Mouse (Mus musculus): ENCODE measurements around the gene Cnrip1. TPM values are rescaled to one million over a fixed set of nuclear protein-coding genes. Genes with fewer than 3 reads are reported as not detected.
"Not testable (repeated sequence)": the region's sequence is repeated elsewhere in the genome, so short reads cannot be mapped to it uniquely, and the experiment has no call there.

Gene Cnrip1
- 63.7 and 75.7 TPM in 2 replicates for polyA plus RNA-seq (2015; fragmentation: Nextera tagmentation; extraction: Ambion mirVana)

DNA sequence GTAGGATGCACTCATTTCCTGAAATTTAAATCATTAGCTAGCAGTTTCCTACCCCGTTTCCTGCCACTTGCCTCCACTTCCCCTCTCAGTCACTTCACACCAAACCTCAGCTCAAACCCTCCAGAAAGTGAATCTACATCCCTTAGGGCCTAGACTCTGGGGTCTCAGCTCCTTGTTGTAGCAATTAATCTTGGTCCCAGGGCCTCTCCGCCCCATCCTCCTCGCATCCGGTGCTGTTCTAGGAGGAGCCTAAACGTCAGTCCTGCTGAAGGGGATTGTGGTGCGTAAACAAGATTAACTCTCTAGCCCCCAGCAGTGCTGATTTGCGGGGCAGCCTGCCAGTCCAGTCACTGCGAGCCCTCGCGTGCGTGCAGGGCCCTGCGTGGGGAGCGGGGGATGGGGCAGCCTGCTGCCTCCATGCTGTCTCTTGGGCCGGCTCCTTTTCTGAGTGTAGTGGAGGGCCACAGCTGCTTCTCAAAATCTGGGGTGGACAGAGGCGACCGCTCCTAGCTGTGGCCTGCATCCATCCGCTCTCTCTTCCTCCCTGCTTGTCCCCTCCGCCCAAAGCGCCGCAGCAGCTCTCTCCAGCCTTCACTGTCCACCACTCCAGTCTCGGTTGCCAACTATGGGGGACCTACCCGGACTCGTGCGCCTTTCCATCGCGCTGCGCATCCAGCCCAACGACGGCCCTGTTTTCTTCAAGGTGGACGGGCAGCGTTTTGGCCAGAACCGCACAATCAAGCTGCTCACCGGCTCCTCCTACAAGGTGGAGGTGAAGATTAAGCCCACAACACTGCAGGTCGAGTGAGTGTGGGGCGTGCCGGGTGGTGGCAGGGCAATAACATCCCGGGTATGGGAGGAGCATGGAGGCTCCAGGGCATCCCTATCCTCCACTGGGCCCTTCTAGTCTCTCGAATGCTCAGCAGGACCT lies at the start of gene Cnrip1, which contains the start of gene Plek:
TSS of gene Cnrip1 (plus strand) at position 42 of the 931 bp plus-strand sequence.
TSS of gene Plek (minus strand) at position 837 of the 931 bp plus-strand sequence.
- Histone ChIP-seq H3K27ac (peak within 1 kb of the TSS; percentile 77), H3K4me1 (peaks cover 17% of the 10 kb centered on the region), H3K9me3 (replicated peaks) (no peaks in the 10 kb centered on the region), H3K4me3 (peak within 1 kb of the TSS; percentile 74), H3K4me2 (peak within 1 kb of the TSS; percentile 74), H3K27me3 (no peaks in the 10 kb centered on the region), H3K36me3 (ENCODE audit: poor library complexity, severe bottlenecking) (no peaks in the 10 kb centered on the region), H3K9ac (peak within 1 kb of the TSS; percentile 87)
- ATAC-seq: peak; percentile 99
- 1% methylated on average over 38 of the region's 38 CpGs for WGBS

DNA sequence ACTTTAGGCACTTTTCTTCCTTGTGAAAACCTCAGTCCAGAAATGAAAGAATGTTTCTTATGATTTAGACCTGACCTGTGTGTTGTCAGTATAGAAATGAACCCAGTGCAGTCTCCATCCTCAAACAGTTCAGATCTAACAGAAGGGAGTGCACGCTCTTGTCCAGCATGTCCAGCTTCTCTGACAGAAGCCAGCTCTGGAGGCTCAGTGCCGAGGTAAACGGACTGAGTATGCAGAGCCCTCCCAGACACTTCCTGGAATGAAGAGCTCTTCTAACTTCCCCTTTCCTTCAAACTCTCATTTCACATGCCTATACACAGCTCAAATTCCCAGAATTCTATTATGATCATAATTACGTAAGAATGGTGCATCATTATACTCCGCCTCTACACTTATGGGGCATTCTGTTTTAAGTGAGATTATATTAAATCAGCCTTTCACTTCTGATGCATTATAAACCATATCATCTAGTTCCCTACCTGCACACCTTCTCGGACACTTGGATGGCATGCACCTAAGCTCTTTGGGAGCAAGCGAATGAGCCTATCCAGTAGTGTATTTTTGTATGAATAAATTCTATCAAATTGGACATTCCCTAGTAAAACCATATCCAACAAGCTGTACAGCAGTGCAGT lies 48.5 kb upstream of the Cnrip1 start:
- H3K27me3 ChIP-seq: no peaks in the 10 kb centered on the region
- H3K36me3 ChIP-seq (ENCODE audit: poor library complexity, severe bottlenecking): no peaks in the 10 kb centered on the region
- no peak overlapping the region for H3K9ac ChIP-seq
- H3K9me3 ChIP-seq (replicated peaks): no peaks in the 10 kb centered on the region
- 92% methylated on average over 7 of the region's 7 CpGs for WGBS
- no peak overlapping the region for H3K4me2 ChIP-seq
- no peak overlapping the region for H3K27ac ChIP-seq
- ATAC-seq: no peak
- H3K4me1 ChIP-seq: no peaks in the 10 kb centered on the region
- no peak overlapping the region for H3K4me3 ChIP-seq

DNA sequence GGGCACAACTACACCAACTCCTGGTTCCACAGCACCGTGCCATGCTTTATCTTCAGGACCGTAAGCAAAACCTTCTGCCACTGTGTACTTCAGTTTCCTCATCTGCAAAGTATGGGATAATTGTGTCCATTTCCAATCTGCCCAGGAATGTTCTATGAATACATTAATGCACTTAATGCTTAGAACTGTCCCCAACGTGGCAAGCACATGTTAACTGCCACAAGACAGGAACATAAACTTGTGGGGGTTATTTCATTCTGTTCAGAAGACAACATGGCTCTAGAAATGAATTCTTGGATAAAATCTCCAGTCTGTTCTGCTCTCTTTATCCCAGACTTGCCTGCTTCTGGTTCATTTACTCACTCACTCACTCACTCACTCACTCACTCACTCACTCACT lies 47.6 kb upstream of the Cnrip1 start:
- H3K27me3 ChIP-seq: no peaks in the 10 kb centered on the region
- WGBS: 78% methylated on average over 3 of the region's 3 CpGs
- ATAC-seq: no peak
- no peaks in the 10 kb centered on the region for H3K4me1 ChIP-seq
- no peak overlapping the region for H3K9ac ChIP-seq
- no peaks in the 10 kb centered on the region for H3K9me3 ChIP-seq (replicated peaks)
- H3K4me3 ChIP-seq: no peak overlapping the region
- H3K27ac ChIP-seq: no peak overlapping the region
- H3K36me3 ChIP-seq (ENCODE audit: poor library complexity, severe bottlenecking): no peaks in the 10 kb centered on the region
- no peak overlapping the region for H3K4me2 ChIP-seq

DNA sequence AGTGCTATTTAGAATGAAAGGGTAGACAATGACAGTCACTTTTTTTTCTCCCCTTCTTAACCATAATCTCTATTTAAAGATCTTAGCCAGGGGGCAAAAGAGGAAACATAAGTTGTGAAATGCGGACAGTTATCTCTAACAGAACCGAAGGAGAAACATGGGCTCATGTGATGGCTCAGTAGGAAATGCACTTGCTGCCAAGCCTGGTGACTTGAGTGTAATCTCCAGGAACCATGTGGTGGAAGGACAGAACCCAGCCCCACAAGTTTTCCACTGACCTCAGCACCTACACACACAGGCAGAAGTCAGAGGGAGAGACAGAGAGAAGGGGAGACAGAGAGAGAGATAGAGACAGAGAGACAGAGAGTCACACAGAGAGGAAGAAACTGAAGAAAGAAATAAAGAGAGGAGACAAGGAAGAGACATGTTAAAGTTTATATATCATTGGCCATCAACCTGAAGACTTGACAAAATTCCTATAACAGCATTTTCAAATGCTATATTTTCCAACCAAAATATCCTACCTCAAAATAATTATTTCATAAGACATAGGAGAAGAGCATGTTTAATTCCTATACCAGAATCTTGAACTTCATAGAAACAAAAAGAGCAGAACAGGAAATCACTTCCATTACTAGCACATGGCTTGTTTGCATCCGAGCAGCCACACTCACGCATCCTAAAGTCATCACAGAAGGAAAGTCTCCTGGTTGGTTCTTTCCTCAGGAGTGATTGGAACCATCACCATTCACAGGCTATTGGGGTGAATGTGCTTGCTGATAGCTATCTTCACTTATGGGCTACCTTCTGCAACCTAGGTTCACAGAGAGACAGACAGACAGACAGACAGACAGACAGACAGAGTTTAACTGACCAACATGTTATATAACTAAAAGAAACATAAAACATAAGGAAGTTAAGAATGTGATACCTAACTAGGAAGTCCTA lies 46.2 kb upstream of the Cnrip1 start:
- H3K27ac ChIP-seq: no peak overlapping the region
- WGBS: 91% methylated on average over 4 of the region's 4 CpGs
- no peak overlapping the region for H3K9ac ChIP-seq
- H3K4me3 ChIP-seq: no peak overlapping the region
- no peaks in the 10 kb centered on the region for H3K4me1 ChIP-seq
- H3K4me2 ChIP-seq: no peak overlapping the region
- H3K36me3 ChIP-seq (ENCODE audit: poor library complexity, severe bottlenecking): no peaks in the 10 kb centered on the region
- no peaks in the 10 kb centered on the region for H3K27me3 ChIP-seq
- no peaks in the 10 kb centered on the region for H3K9me3 ChIP-seq (replicated peaks)
- no peak for ATAC-seq

DNA sequence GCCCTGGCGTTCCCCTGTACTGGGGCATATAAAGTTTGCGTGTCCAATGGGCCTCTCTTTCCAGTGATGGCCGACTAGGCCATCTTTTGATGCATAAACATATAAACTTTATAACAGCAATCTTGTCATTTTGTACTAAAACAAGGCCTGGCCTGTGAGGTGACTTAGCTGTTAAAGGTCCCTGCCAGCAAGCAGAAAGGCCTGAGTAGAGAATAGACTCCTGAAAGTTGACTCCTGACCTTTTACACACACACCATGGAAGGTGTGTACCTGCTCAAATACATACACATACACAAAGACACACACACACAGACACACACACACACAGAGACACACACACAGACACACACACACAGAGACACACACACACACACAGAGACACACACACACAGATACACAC lies 44.9 kb upstream of the Cnrip1 start:
- not testable (repeated sequence) for H3K9me3 ChIP-seq (replicated peaks); H3K4me3 ChIP-seq; ATAC-seq; H3K27me3 ChIP-seq; H3K9ac ChIP-seq; H3K4me2 ChIP-seq; H3K27ac ChIP-seq; H3K4me1 ChIP-seq; H3K36me3 ChIP-seq (ENCODE audit: poor library complexity, severe bottlenecking)
- 88% methylated on average over 3 of the region's 3 CpGs for WGBS

DNA sequence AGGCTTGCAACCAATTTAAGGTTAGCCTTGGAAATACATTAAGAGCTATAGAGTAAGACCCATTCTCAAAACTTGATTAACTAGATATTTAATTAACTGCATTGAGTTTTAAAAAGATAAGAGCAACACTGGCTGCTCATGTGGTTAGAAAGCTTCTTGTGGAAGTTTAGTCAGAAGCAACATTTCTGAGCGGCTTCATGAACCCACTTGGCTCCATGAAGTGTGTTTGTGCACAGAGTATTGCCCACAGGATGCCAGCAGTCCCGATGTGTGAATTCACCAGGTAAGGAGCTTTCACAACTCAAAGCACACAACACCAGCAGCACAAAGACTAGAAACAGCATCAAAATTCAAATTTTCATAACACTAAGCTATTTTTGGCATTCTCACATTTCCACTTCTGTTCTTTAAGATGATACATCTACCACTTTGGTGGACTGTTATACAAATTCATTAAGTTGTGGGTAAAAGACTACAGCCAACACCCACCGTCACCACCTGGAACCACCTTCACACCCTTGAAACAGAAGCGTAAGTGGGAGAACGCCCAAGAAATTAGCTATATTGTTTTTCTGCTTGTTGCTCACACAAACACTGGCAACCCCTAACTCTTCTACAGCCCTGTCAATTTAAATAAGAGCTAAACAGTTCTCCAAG lies 43.7 kb upstream of the Cnrip1 start:
- no peak overlapping the region for H3K4me2 ChIP-seq
- H3K36me3 ChIP-seq (ENCODE audit: poor library complexity, severe bottlenecking): no peaks in the 10 kb centered on the region
- no peaks in the 10 kb centered on the region for H3K27me3 ChIP-seq
- no peaks in the 10 kb centered on the region for H3K4me1 ChIP-seq
- no peak overlapping the region for H3K27ac ChIP-seq
- 90% methylated on average over 5 of the region's 5 CpGs for WGBS
- H3K9me3 ChIP-seq (replicated peaks): no peaks in the 10 kb centered on the region
- no peak for ATAC-seq
- no peak overlapping the region for H3K9ac ChIP-seq
- no peak overlapping the region for H3K4me3 ChIP-seq

DNA sequence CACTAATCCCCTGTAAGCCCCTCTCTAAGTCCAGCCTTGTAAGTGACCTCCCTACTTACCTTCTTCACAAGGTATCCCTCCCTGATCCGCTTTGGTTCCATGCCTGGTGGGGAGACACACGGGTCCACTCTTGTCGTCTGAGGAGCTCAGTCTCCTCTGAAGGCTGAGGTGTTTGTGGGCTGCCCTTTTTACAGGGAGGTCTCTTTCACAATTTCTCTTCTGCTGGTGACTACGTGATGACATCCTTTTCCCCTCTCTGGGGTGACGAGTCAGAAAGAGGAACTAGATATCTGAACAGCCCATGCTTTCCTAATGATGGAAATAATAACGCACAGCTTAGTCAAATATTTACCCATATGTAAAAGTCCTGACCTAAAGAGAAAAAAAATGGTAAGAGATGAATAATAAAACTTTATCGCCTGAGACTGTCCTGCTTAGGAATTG lies 42.9 kb upstream of the Cnrip1 start:
- ATAC-seq: no peak
- H3K9me3 ChIP-seq (replicated peaks): no peaks in the 10 kb centered on the region
- H3K4me3 ChIP-seq: no peak overlapping the region
- H3K4me1 ChIP-seq: no peaks in the 10 kb centered on the region
- no peak overlapping the region for H3K9ac ChIP-seq
- H3K27me3 ChIP-seq: no peaks in the 10 kb centered on the region
- no peak overlapping the region for H3K4me2 ChIP-seq
- H3K36me3 ChIP-seq (ENCODE audit: poor library complexity, severe bottlenecking): no peaks in the 10 kb centered on the region
- 79% methylated on average over 7 of the region's 7 CpGs for WGBS
- H3K27ac ChIP-seq: no peak overlapping the region

DNA sequence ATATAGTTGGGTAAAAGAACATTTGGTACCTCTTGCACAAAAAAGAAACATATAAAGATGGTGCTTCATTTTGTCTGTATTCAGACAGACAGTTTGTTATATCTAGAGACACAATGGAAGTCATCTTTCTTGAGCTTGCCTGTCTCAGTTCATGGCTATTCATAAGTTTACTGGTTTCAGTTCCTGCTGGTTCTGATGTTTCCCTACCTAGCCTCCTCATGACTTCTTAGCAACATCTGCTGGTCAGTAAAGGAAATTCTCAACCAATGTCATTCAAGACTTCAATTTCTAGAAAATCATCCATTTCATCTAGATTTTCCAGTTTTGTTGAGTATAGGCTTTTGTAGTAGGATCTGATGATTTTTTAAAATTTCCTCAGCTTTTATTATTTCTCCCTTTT lies 38.4 kb upstream of the Cnrip1 start:
- peaks cover 3% of the 10 kb centered on the region; the same call in 1 of the 2 replicates for H3K9me3 ChIP-seq (replicated peaks)
- H3K27ac ChIP-seq: no peak overlapping the region
- no peaks in the 10 kb centered on the region for H3K36me3 ChIP-seq (ENCODE audit: poor library complexity, severe bottlenecking)
- no peaks in the 10 kb centered on the region for H3K4me1 ChIP-seq
- H3K4me2 ChIP-seq: no peak overlapping the region
- no peaks in the 10 kb centered on the region for H3K27me3 ChIP-seq
- no peak for ATAC-seq
- H3K4me3 ChIP-seq: no peak overlapping the region
- no peak overlapping the region for H3K9ac ChIP-seq

DNA sequence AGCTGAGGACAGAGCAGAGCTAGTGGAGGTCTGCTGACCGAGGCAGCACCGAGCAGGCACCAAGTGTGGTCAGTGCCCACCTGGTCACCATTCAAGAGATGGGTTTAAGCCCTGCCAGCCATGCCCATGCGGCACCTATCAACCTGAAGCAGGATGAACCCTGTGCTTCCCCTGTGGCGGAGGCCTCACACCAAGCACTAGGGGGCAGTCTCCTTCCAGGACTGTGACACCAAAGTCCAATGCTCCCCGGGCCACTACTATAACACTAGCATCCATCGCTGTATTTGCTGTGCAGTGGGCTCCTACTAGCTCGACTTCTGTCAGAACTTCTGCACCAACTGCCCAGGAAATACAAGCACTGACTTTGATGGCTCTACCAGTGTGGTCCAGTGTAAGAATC lies 32.1 kb upstream of the Cnrip1 start:
- Histone ChIP-seq H3K27ac (no peak overlapping the region), H3K4me2 (no peak overlapping the region), H3K36me3 (ENCODE audit: poor library complexity, severe bottlenecking) (no peaks in the 10 kb centered on the region), H3K4me1 (no peaks in the 10 kb centered on the region), H3K27me3 (no peaks in the 10 kb centered on the region), H3K9ac (no peak overlapping the region), H3K9me3 (replicated peaks) (peaks cover 8% of the 10 kb centered on the region), H3K4me3 (no peak overlapping the region)
- WGBS: 95% methylated on average over 7 of the region's 7 CpGs
- no peak for ATAC-seq

DNA sequence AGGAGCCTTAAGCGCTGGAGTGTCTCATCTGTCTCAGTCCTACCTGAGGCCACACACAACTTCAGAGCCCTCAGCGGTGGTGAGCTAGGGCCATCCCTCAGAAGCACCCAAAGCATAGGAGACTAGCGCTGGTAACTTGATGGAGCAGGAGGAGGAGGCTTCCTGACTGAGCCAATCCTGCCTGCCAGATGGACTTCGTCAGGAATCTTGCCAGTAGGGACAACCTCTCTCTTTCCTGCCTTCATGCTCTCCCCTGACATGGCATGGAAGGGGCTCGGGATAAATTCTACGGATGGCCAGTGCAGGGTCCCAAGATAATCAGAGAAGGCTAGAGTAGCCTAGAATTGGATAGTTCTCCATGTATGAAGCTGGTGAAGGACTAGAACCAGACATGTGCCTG lies 28.2 kb upstream of the Cnrip1 start:
- Histone ChIP-seq H3K4me1 (no peaks in the 10 kb centered on the region), H3K27ac (no peak overlapping the region), H3K27me3 (no peaks in the 10 kb centered on the region), H3K9me3 (replicated peaks) (peaks cover 3% of the 10 kb centered on the region), H3K4me3 (no peak overlapping the region), H3K36me3 (ENCODE audit: poor library complexity, severe bottlenecking) (no peaks in the 10 kb centered on the region), H3K9ac (no peak overlapping the region), H3K4me2 (no peak overlapping the region)
- 88% methylated on average over 6 of the region's 6 CpGs for WGBS
- ATAC-seq: no peak

DNA sequence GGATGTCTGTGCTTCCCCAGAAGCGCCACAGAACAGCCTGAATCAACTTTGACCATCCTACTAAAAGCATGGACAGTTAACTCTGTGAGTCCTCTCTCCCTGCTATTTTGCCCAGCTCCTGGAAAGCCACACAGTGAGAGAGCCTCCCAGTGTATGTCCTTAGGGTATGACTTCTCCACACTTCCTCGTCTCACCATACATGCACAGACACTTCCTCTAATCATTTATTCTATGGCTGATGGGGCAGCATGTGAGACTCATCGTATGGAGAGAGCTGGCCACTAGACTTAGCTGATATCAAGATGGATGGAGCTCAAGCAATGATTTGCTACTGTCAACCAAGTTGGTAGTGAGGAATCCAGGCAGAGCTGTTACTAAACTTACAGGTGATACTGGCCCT lies 27.4 kb upstream of the Cnrip1 start:
- H3K4me1 ChIP-seq: no peaks in the 10 kb centered on the region
- no peak overlapping the region for H3K4me3 ChIP-seq
- no peak overlapping the region for H3K9ac ChIP-seq
- WGBS: 79% methylated on average over 3 of the region's 3 CpGs
- no peak overlapping the region for H3K27ac ChIP-seq
- H3K36me3 ChIP-seq (ENCODE audit: poor library complexity, severe bottlenecking): no peaks in the 10 kb centered on the region
- no peak for ATAC-seq
- H3K27me3 ChIP-seq: no peaks in the 10 kb centered on the region
- H3K9me3 ChIP-seq (replicated peaks): no peaks in the 10 kb centered on the region; the same call in 1 of the 2 replicates
- H3K4me2 ChIP-seq: no peak overlapping the region
